Mouse (Mus musculus) hematopoietic stem cell, adult 5-6 weeks (primary cell): ENCODE data around the gene Tmem199. TPM values are rescaled to one million over a fixed set of nuclear protein-coding genes. Genes with fewer than 3 reads are reported as not detected.

Experiments
- ATAC-seq, 2 experiments: fragments of 125-278 bp in 1 of 2; replicated peaks in 1 of 2; 2 replicates each; pipeline ENCODE4 v1.8.0; 2016 to 2017; ENCODE audit warnings: inconsistent platforms in 2 of 2, mild to moderate bottlenecking in 2 of 2, moderate number of reproducible peaks in 2 of 2, low read depth in 1 of 2, moderate TSS enrichment in 1 of 2; ENCODE audit not compliant: low FRiP score in 2 of 2, poor library complexity in 2 of 2, severe bottlenecking in 2 of 2, insufficient read depth in 1 of 2, low TSS enrichment in 1 of 2
- total RNA-seq: library from RNA; stranded (forward); fragments of 172-1452, 232-1000 nt; gene quantifications from 2 replicates; pipeline ENCODE4 v1.2.3, GENCODE M21; 2017

Gene Tmem199
- total RNA-seq, 1 experiment from 2014 or later: 27.9 TPM

DNA sequence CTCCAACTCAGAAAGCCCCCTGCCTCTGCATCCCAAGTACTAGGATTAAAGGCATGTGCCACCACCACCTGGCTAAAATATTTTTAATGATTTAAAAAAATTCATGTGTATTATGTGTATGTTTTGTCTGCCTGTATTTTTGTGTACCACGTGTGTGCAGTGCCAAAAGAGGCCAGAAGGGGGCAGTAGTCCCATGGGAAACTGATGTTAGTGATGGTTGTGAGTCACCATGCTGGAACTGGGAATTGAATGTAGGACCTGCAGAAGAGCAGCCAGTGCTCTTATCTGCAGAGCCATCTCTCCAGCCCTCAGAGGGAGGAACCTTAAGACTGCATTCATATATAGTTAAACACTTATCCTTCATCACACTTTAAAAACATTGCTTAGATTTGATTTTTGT, 50.1 kb downstream of the Tmem199 start:
- ATAC-seq: no peak

DNA sequence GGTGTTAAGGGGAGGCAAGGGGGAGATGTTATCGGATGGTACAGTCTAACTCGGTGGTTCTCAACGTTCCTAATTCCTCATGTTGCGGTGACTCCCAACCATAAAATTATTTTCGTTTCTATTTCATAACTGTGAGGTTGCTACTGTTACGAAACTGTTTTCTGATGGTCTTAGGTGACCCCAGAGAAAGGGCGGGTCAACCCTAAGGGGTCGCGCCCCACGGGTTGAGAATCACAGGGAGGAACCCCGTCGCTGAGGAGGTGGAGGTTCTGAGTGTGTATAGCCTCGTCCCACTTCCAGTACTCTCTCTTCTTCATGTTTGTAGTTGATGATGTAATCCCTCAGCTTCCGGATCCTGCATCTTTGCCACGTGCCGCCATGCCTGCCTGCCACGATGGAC, 53.2 kb downstream of the Tmem199 start:
- ATAC-seq: no peak

Other genes with a start within 250 kb of the Tmem199 start
- 0.38 TPM in 1 of 2 replicates, not detected in the other for gene BC030499, start 221.3 kb downstream of the Tmem199 start, total RNA-seq
- gene Spag5, start 210.6 kb downstream of the Tmem199 start, total RNA-seq: 39.9 and 49.1 TPM in 2 replicates
- 6.6 and 8.7 TPM in 2 replicates for gene Aldoc, start 189.2 kb downstream of the Tmem199 start, total RNA-seq
- gene Pigs, start 183.8 kb downstream of the Tmem199 start, total RNA-seq: 9.9 and 10.1 TPM in 2 replicates
- 17.4 and 29.9 TPM in 2 replicates for gene Unc119, start 168.7 kb downstream of the Tmem199 start, total RNA-seq
- gene Foxn1, start 125.6 kb downstream of the Tmem199 start, total RNA-seq: not detected in 2 replicates
- 0.13 TPM in 1 of 2 replicates, not detected in the other for gene Slc13a2, start 90.0 kb downstream of the Tmem199 start, total RNA-seq
- 0.25 and 1.3 TPM in 2 replicates for gene Slc46a1, start 46.5 kb downstream of the Tmem199 start, total RNA-seq
- gene Sarm1, start 14.4 kb downstream of the Tmem199 start, total RNA-seq: 0.45 TPM in 1 of 2 replicates, not detected in the other
- gene Vtn, start 13.1 kb downstream of the Tmem199 start, total RNA-seq: not detected in 2 replicates
- gene Sebox, start 8.7 kb downstream of the Tmem199 start, total RNA-seq: not detected in 2 replicates
- gene Poldip2, start within 50 bp of the Tmem199 start, total RNA-seq: 59.5 and 60.7 TPM in 2 replicates
- 3.9 and 5.2 TPM in 2 replicates for gene Tnfaip1, start 24.2 kb upstream of the Tmem199 start, total RNA-seq
- 155 and 159 TPM in 2 replicates for gene Ift20, start 24.2 kb upstream of the Tmem199 start, total RNA-seq
- 23.8 and 26.0 TPM in 2 replicates for gene Tmem97, start 38.6 kb upstream of the Tmem199 start, total RNA-seq
- 23.8 and 41.8 TPM in 2 replicates for gene Nlk, start 185.2 kb upstream of the Tmem199 start, total RNA-seq
- 19.4 and 30.0 TPM in 2 replicates for gene Ccnq, start 239.6 kb upstream of the Tmem199 start, total RNA-seq